Mouse (Mus musculus) embryonic facial prominence, embryonic 14.5 days (tissue): ENCODE measurements around the gene Hist1h2bl. TPM values are rescaled to one million over a fixed set of nuclear protein-coding genes. Genes with fewer than 3 reads are reported as not detected.
"Not testable (repeated sequence)": the region's sequence is repeated elsewhere in the genome, so short reads cannot be mapped to it uniquely, and the experiment has no call there.

Experiments used
- ATAC-seq: fragments of 200-750 bp; cut with Nextera tagmentation; 2 replicates; pipeline ENCODE4 v1.8.0; 2017; ENCODE audit warnings: low read depth, moderate number of reproducible peaks, moderate TSS enrichment
- DNase-seq: peaks from one replicate; pipeline ENCODE4 v3.0.0-alpha.2; 2015; ENCODE audit warnings: low spot score
- H3K27ac ChIP-seq: fragments of 300-500 bp; sonication (generic); replicated peaks from 2 replicates; pipeline ENCODE4 v1.5.1; 2014; ENCODE audit warnings: low read depth, mild to moderate bottlenecking, low read length, moderate library complexity
- H3K27me3 ChIP-seq: fragments of 300-500 bp; sonication (generic); replicated peaks from 2 replicates; pipeline ENCODE4 v1.6.1; 2014; ENCODE audit warnings: low read length; ENCODE audit not compliant: control insufficient read depth, insufficient read depth
- H3K36me3 ChIP-seq: fragments of 300-500 bp; sonication (generic); 2 replicates; pipeline ENCODE4 v1.6.1; 2014; ENCODE audit warnings: low read length, mixed read lengths; ENCODE audit not compliant: control insufficient read depth, insufficient read depth
- H3K4me1 ChIP-seq: fragments of 300-500 bp; sonication (generic); 2 replicates; pipeline ENCODE4 v1.6.1; 2014; ENCODE audit warnings: antibody characterized with exemption, low read length; ENCODE audit not compliant: control insufficient read depth, insufficient read depth
- H3K4me2 ChIP-seq: fragments of 300-500 bp; sonication (generic); 2 replicates; pipeline ENCODE4 v1.6.1; 2014; ENCODE audit warnings: low read depth, mild to moderate bottlenecking, low read length, moderate library complexity, mixed read lengths
- H3K4me3 ChIP-seq: fragments of 300-500 bp; sonication (generic); 2 replicates; pipeline ENCODE4 v1.5.1; 2014; ENCODE audit warnings: low read depth, mild to moderate bottlenecking, low read length
- H3K9ac ChIP-seq: fragments of 300-500 bp; sonication (generic); 2 replicates; pipeline ENCODE4 v1.6.1; 2014; ENCODE audit warnings: low read depth, mild to moderate bottlenecking, low read length, moderate library complexity, mixed read lengths
- H3K9me3 ChIP-seq: fragments of 300-500 bp; sonication (generic); 2 replicates; pipeline ENCODE4 v1.6.1; 2016; ENCODE audit warnings: low read length; ENCODE audit not compliant: control insufficient read depth
- WGBS: fragments of 180-500 bp; shearing (Covaris S2); extraction: QIAGEN DNeasy Blood & Tissue Kit; methylation state at CpG from one replicate; pipeline ENCODE4 v1.1.7; 2014; 5-methylcytosine and 5-hydroxymethylcytosine counted together
- polyA plus RNA-seq: library from polyadenylated mRNA; unstranded; fragments of >200 nt; fragmentation: Nextera tagmentation; extraction: Ambion mirVana; gene quantifications from 2 replicates; pipeline ENCODE4 v1.2.1, GENCODE M21; 2014

Gene Hist1h2bl
- polyA plus RNA-seq, 1 experiment from 2014 or later = 1.8 TPM

GRCm38 (mm10) chr13:21716540-21717391 is 823 bp upstream of the Hist1h2bl start:
- DNase-seq (peak; percentile 61), ATAC-seq (peak; percentile 4; the same call in 1 of the 2 replicates)
- peaks cover 25% of the 10 kb centered on the region for H3K4me1 ChIP-seq
- peak overlapping the region; percentile 75 for H3K4me2 ChIP-seq
- H3K9ac ChIP-seq = peak overlapping the region; percentile 69
- H3K36me3 ChIP-seq, H3K27me3 ChIP-seq, H3K9me3 ChIP-seq: not testable (repeated sequence)
- H3K4me3 ChIP-seq = peak overlapping the region; percentile 48
- WGBS = 0% methylated on average over 8 of the region's 38 CpGs
- peak overlapping the region; percentile 93 for H3K27ac ChIP-seq

GRCm38 (mm10) chr13:21715131-21715863 is 646 bp downstream of the Hist1h2bl start:
- no peak for ATAC-seq
- WGBS = 2% methylated on average over 21 of the region's 22 CpGs
- H3K27ac ChIP-seq = peak overlapping the region; percentile 93

GRCm38 (mm10) chr13:21714725-21715124 is 1.2 kb downstream of the Hist1h2bl start:
- H3K9ac ChIP-seq = peak overlapping the region; percentile 72

More at GRCm38 (mm10) chr13:21715131-21715863, 646 bp downstream of the Hist1h2bl start:
- Histone ChIP-seq H3K4me3 (peak overlapping the region; percentile 48), H3K36me3 (no peaks in the 10 kb centered on the region), H3K4me1 (peaks cover 18% of the 10 kb centered on the region), H3K9me3 (no peaks in the 10 kb centered on the region), H3K27me3 (no peaks in the 10 kb centered on the region), H3K9ac (peak overlapping the region; percentile 72), H3K4me2 (peak overlapping the region; percentile 75)
- no peak for DNase-seq

GRCm38 (mm10) chr13:21711698-21712097 is 4.2 kb downstream of the Hist1h2bl start:
- Histone ChIP-seq H3K36me3 (no peaks in the 10 kb centered on the region), H3K4me2 (peak overlapping the region; percentile 56), H3K27me3 (no peaks in the 10 kb centered on the region), H3K9me3 (no peaks in the 10 kb centered on the region), H3K9ac (peak overlapping the region; percentile 40), H3K27ac (no peak overlapping the region), H3K4me1 (peaks cover 6% of the 10 kb centered on the region; the same call in 1 of the 2 replicates), H3K4me3 (peak overlapping the region; percentile 55)
- ATAC-seq (no peak), DNase-seq (no peak)
- WGBS = 17% methylated on average over 4 of the region's 4 CpGs

More at GRCm38 (mm10) chr13:21714725-21715124, 1.2 kb downstream of the Hist1h2bl start:
- Histone ChIP-seq H3K27ac (peak overlapping the region; percentile 93; the same call in 1 of the 2 replicates), H3K27me3 (no peaks in the 10 kb centered on the region), H3K4me1 (peaks cover 18% of the 10 kb centered on the region), H3K36me3 (no peaks in the 10 kb centered on the region), H3K4me3 (peak overlapping the region; percentile 48), H3K9me3 (no peaks in the 10 kb centered on the region), H3K4me2 (peak overlapping the region; percentile 75)
- ATAC-seq (no peak), DNase-seq (peak; percentile 79)
- WGBS = 1% methylated on average over 7 of the region's 7 CpGs

- peak overlapping the region; percentile 56 for H3K4me2 ChIP-seq
- peak; percentile 81 for ATAC-seq
- H3K27me3 ChIP-seq = no peaks in the 10 kb centered on the region
- peaks cover 6% of the 10 kb centered on the region; the same call in 1 of the 2 replicates for H3K4me1 ChIP-seq
- H3K4me3 ChIP-seq = peak overlapping the region; percentile 55
- no peaks in the 10 kb centered on the region for H3K9me3 ChIP-seq
- peak; percentile 75 for DNase-seq
- H3K9ac ChIP-seq = peak overlapping the region; percentile 40
- peak overlapping the region; percentile 44; the same call in 1 of the 2 replicates for H3K27ac ChIP-seq
- 3% methylated on average over 22 of the region's 22 CpGs for WGBS
- H3K36me3 ChIP-seq = no peaks in the 10 kb centered on the region
Measured at GRCm38 (mm10) chr13:21710821-21711525, 5.0 kb downstream of the Hist1h2bl start.

GRCm38 (mm10) chr13:21710031-21710711 is 5.8 kb downstream of the Hist1h2bl start:
- H3K9me3 ChIP-seq = no peaks in the 10 kb centered on the region
- H3K4me2 ChIP-seq = peak overlapping the region; percentile 56
- peak overlapping the region; percentile 64 for H3K9ac ChIP-seq
- no peaks in the 10 kb centered on the region for H3K27me3 ChIP-seq
- WGBS = under 1% methylated on average over 32 of the region's 32 CpGs
- H3K36me3 ChIP-seq = no peaks in the 10 kb centered on the region
- DNase-seq = peak; percentile 92
- H3K4me3 ChIP-seq = peak overlapping the region; percentile 55
- peaks cover 3% of the 10 kb centered on the region; the same call in 1 of the 2 replicates for H3K4me1 ChIP-seq
- ATAC-seq = peak; percentile 80
- H3K27ac ChIP-seq = peak overlapping the region; percentile 83

- Histone ChIP-seq H3K9me3 (no peaks in the 10 kb centered on the region), H3K4me2 (no peak overlapping the region), H3K9ac (no peak overlapping the region), H3K27ac (no peak overlapping the region), H3K4me3 (no peak overlapping the region), H3K27me3 (no peaks in the 10 kb centered on the region), H3K36me3 (no peaks in the 10 kb centered on the region), H3K4me1 (no peaks in the 10 kb centered on the region)
- WGBS = 72% methylated on average over 4 of the region's 4 CpGs
- ATAC-seq (no peak), DNase-seq (no peak)
Measured at GRCm38 (mm10) chr13:21706669-21707068, 9.3 kb downstream of the Hist1h2bl start.

- no peak for DNase-seq
- H3K27ac ChIP-seq = no peak within 1 kb of the TSS
Measured at GRCm38 (mm10) chr13:21697811-21698210, 18.1 kb downstream of the Hist1h2bl start, which contains the start of gene Olfr1359. Gene Olfr1359 (plus strand): TSS chr13:21698111.

More at GRCm38 (mm10) chr13:21697811-21698210, 18.1 kb downstream of the Hist1h2bl start, which contains the start of gene Olfr1359:
- Histone ChIP-seq H3K4me2 (no peak within 1 kb of the TSS), H3K4me1 (no peaks in the 10 kb centered on the region), H3K36me3 (no peaks in the 10 kb centered on the region), H3K4me3 (no peak within 1 kb of the TSS), H3K9me3 (no peaks in the 10 kb centered on the region), H3K9ac (no peak within 1 kb of the TSS), H3K27me3 (no peaks in the 10 kb centered on the region)
- ATAC-seq = no peak
